Mouse (Mus musculus): Measurements from ENCODE around the gene Piezo1. TPM values are rescaled to one million over a fixed set of nuclear protein-coding genes. Genes with fewer than 3 reads are reported as not detected.

Piezo1 gene
- 5.8 and 8.2 TPM in 2 replicates for polyA plus RNA-seq (2016; fragmentation: Nextera tagmentation; extraction: Ambion mirVana)

DNA sequence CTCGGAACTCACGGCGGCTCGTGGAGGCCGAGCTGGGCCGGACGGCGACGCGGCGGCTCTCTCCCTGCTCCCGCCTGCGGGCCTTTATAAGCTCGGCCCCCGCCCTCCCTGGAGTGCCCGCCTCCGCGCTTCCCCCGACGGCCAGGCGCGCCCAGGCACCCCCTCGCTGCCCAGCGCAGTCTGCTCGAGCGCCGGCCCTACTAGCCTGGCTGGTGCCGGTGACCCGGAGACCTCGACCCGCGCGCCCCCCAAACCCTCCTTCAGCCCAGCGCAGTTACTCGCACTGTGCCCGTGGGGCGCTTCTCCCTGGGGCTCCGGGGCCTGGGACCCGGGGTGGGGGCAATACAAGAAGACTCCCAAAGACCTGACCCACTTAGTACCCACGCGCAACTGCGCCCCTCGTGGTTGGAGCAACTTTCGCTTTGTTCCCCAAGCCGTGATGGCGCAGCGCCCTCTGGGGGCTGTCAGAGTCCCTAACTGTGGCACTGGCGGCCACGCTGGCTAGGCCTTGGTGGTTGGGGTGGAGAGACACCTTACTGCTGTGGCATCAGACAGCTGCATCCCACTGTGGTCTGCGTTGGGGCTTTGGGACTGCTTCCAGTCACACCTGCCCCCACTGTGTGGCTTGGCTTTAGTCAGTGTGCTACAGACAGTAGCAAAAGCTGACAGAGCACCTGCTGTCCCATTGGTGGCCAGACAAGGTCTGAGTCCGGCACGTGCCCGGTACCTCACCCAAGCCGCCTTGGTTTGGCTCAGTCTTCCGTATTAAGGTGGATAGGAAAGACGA lies at the start of gene Piezo1:
Gene Piezo1, minus strand, starts transcription at position 65 of the 787 bp plus-strand sequence.
- Histone ChIP-seq H3K27me3 (ENCODE audit: low read depth, poor library complexity, severe bottlenecking) (peaks cover 43% of the 10 kb centered on the region), H3K9me3 (replicated peaks) (no peaks in the 10 kb centered on the region), H3K27ac (replicated peaks) (peak within 1 kb of the TSS; percentile 87), H3K36me3 (no peaks in the 10 kb centered on the region), H3K4me3 (peak within 1 kb of the TSS; percentile 64), H3K4me1 (peaks cover 41% of the 10 kb centered on the region)
- WGBS, result 10% methylated on average over 56 of the region's 56 CpGs
- peak; percentile 78 for DNase-seq (ENCODE audit: low spot score)

- DNase-seq (ENCODE audit: low spot score), result no peak
- no peaks in the 10 kb centered on the region for H3K27me3 ChIP-seq (ENCODE audit: low read depth, poor library complexity, severe bottlenecking)
- WGBS, result 88% methylated on average over 9 of the region's 9 CpGs
Measured at GRCm38 (mm10) chr8:122600666-122601065, 49.5 kb upstream of the Piezo1 start.

GRCm38 (mm10) chr8:122596031-122596430 lies 44.9 kb upstream of the Piezo1 start:
- 0 out of 2 replicates have a peak, but pooled peaks cover 7% of the 10 kb centered on the region for H3K36me3 ChIP-seq
- 0 out of 2 replicates have a peak, but pooled peaks cover 4% of the 10 kb centered on the region for H3K4me1 ChIP-seq
- no peaks in the 10 kb centered on the region for H3K9me3 ChIP-seq (replicated peaks)
- H3K27me3 ChIP-seq (ENCODE audit: low read depth, poor library complexity, severe bottlenecking), result no peaks in the 10 kb centered on the region
- DNase-seq (ENCODE audit: low spot score), result no peak
- H3K27ac ChIP-seq (replicated peaks), result no peak overlapping the region
- H3K4me3 ChIP-seq, result no peak overlapping the region
- 54% methylated on average over 4 of the region's 4 CpGs for WGBS

More at GRCm38 (mm10) chr8:122600666-122601065, 49.5 kb upstream of the Piezo1 start:
- Histone ChIP-seq H3K9me3 (replicated peaks) (no peaks in the 10 kb centered on the region), H3K4me1 (0 out of 2 replicates have a peak, but pooled peaks cover 4% of the 10 kb centered on the region), H3K4me3 (no peak overlapping the region), H3K27ac (replicated peaks) (no peak overlapping the region), H3K36me3 (0 out of 2 replicates have a peak, but pooled peaks cover 2% of the 10 kb centered on the region)

- H3K4me1 ChIP-seq, result 0 out of 2 replicates have a peak, but pooled peaks cover 4% of the 10 kb centered on the region
- DNase-seq (ENCODE audit: low spot score), result no peak
- 89% methylated on average over 19 of the region's 19 CpGs for WGBS
- no peaks in the 10 kb centered on the region for H3K27me3 ChIP-seq (ENCODE audit: low read depth, poor library complexity, severe bottlenecking)
- no peak overlapping the region for H3K27ac ChIP-seq (replicated peaks)
- H3K9me3 ChIP-seq (replicated peaks), result no peaks in the 10 kb centered on the region
- H3K4me3 ChIP-seq, result no peak overlapping the region
- 0 out of 2 replicates have a peak, but pooled peaks cover 7% of the 10 kb centered on the region for H3K36me3 ChIP-seq
Measured at GRCm38 (mm10) chr8:122593783-122594507, 42.8 kb upstream of the Piezo1 start.

GRCm38 (mm10) chr8:122593240-122593639 lies 42.1 kb upstream of the Piezo1 start:
- 0 out of 2 replicates have a peak, but pooled peaks cover 7% of the 10 kb centered on the region for H3K36me3 ChIP-seq
- H3K4me1 ChIP-seq, result 0 out of 2 replicates have a peak, but pooled peaks cover 4% of the 10 kb centered on the region
- no peaks in the 10 kb centered on the region for H3K27me3 ChIP-seq (ENCODE audit: low read depth, poor library complexity, severe bottlenecking)
- WGBS, result 85% methylated on average over 12 of the region's 12 CpGs
- no peaks in the 10 kb centered on the region for H3K9me3 ChIP-seq (replicated peaks)
- H3K27ac ChIP-seq (replicated peaks), result no peak overlapping the region
- no peak for DNase-seq (ENCODE audit: low spot score)
- no peak overlapping the region for H3K4me3 ChIP-seq

GRCm38 (mm10) chr8:122586749-122587148 lies 35.6 kb upstream of the Piezo1 start:
- Histone ChIP-seq H3K4me1 (peaks cover 4% of the 10 kb centered on the region; the same call in 1 of the 2 replicates), H3K27me3 (ENCODE audit: low read depth, poor library complexity, severe bottlenecking) (no peaks in the 10 kb centered on the region), H3K36me3 (no peaks in the 10 kb centered on the region), H3K4me3 (no peak overlapping the region), H3K9me3 (replicated peaks) (no peaks in the 10 kb centered on the region), H3K27ac (replicated peaks) (no peak overlapping the region)
- DNase-seq (ENCODE audit: low spot score), result no peak
- WGBS, result 89% methylated on average over 10 of the region's 10 CpGs

GRCm38 (mm10) chr8:122586171-122586570 lies 35.0 kb upstream of the Piezo1 start:
- H3K4me1 ChIP-seq, result peaks cover 4% of the 10 kb centered on the region; the same call in 1 of the 2 replicates
- H3K36me3 ChIP-seq, result no peaks in the 10 kb centered on the region
- DNase-seq (ENCODE audit: low spot score), result no peak
- 73% methylated on average over 7 of the region's 7 CpGs for WGBS
- no peaks in the 10 kb centered on the region for H3K27me3 ChIP-seq (ENCODE audit: low read depth, poor library complexity, severe bottlenecking)
- H3K4me3 ChIP-seq, result no peak overlapping the region
- 0 out of 2 replicates have a peak overlapping the region, but pooled peaks have one; percentile 6 for H3K27ac ChIP-seq (replicated peaks)
- H3K9me3 ChIP-seq (replicated peaks), result no peaks in the 10 kb centered on the region

- H3K27me3 ChIP-seq (ENCODE audit: low read depth, poor library complexity, severe bottlenecking), result no peaks in the 10 kb centered on the region
- no peaks in the 10 kb centered on the region for H3K9me3 ChIP-seq (replicated peaks)
- H3K27ac ChIP-seq (replicated peaks), result no peak overlapping the region
- no peak overlapping the region for H3K4me3 ChIP-seq
- 71% methylated on average over 14 of the region's 14 CpGs for WGBS
- H3K4me1 ChIP-seq, result peaks cover 4% of the 10 kb centered on the region; the same call in 1 of the 2 replicates
- no peaks in the 10 kb centered on the region for H3K36me3 ChIP-seq
- DNase-seq (ENCODE audit: low spot score), result no peak
Measured at GRCm38 (mm10) chr8:122585411-122585891, 34.3 kb upstream of the Piezo1 start.

DNA sequence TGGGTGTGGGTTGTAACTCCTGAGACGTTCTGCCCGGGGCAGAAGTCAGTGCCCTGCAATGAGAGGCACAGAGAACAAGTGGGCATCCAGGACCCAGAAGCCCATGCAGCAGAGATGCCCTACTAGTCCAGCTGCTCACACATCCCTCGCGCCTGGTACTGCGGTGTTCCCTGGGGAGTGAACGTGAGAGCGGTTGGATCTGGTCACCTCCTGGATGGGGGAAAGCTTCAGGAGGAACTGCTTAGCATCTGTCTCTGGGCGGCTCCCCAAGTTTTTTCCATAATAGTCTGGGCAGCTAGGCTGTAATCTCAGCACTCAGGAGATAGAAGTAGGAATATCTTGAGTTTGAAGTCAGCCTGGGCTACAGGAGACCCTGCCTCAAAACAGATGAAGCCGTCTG lies 33.9 kb upstream of the Piezo1 start:
- no peak overlapping the region for H3K4me3 ChIP-seq
- 85% methylated on average over 9 of the region's 9 CpGs for WGBS
- no peaks in the 10 kb centered on the region for H3K27me3 ChIP-seq (ENCODE audit: low read depth, poor library complexity, severe bottlenecking)
- DNase-seq (ENCODE audit: low spot score), result no peak
- no peak overlapping the region for H3K27ac ChIP-seq (replicated peaks)
- no peaks in the 10 kb centered on the region for H3K36me3 ChIP-seq
- H3K4me1 ChIP-seq, result peaks cover 5% of the 10 kb centered on the region
- no peaks in the 10 kb centered on the region for H3K9me3 ChIP-seq (replicated peaks)

- 79% methylated on average over 13 of the region's 15 CpGs for WGBS
- Histone ChIP-seq H3K27me3 (ENCODE audit: low read depth, poor library complexity, severe bottlenecking) (no peaks in the 10 kb centered on the region), H3K4me1 (peaks cover 32% of the 10 kb centered on the region), H3K36me3 (no peaks in the 10 kb centered on the region), H3K27ac (replicated peaks) (no peak overlapping the region), H3K4me3 (no peak overlapping the region), H3K9me3 (replicated peaks) (no peaks in the 10 kb centered on the region)
- no peak for DNase-seq (ENCODE audit: low spot score)
Measured at GRCm38 (mm10) chr8:122580926-122581325, 29.8 kb upstream of the Piezo1 start.

DNA sequence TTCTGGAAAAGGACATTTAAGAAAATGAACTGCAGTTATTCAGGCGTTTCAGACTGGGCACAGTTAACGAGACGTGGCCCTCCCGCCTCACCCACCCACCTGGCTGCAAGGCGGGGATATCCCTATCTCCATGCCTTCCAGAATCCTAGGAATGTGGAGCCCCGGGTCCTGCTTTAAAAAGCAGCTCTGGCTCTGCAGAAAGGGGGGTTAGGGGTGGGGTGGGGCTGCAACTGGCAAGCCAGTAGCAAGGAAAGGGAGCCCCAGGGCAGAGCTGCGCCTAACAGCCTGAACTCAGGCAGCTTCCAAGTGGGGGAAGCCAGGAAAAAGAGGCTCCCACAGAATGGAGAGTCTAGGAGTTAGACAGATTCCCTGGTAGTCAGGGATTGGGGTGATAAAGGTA lies 28.1 kb upstream of the Piezo1 start:
- Histone ChIP-seq H3K36me3 (peaks cover 12% of the 10 kb centered on the region), H3K9me3 (replicated peaks) (no peaks in the 10 kb centered on the region), H3K4me3 (no peak overlapping the region), H3K27me3 (ENCODE audit: low read depth, poor library complexity, severe bottlenecking) (no peaks in the 10 kb centered on the region), H3K27ac (replicated peaks) (0 out of 2 replicates have a peak overlapping the region, but pooled peaks have one; percentile 46), H3K4me1 (peaks cover 45% of the 10 kb centered on the region)
- WGBS, result 29% methylated on average over 7 of the region's 7 CpGs
- DNase-seq (ENCODE audit: low spot score), result no peak

GRCm38 (mm10) chr8:122577116-122577515 lies 26.0 kb upstream of the Piezo1 start:
- Histone ChIP-seq H3K9me3 (replicated peaks) (no peaks in the 10 kb centered on the region), H3K27ac (replicated peaks) (peak overlapping the region; percentile 86), H3K4me1 (peaks cover 66% of the 10 kb centered on the region), H3K36me3 (peaks cover 33% of the 10 kb centered on the region), H3K27me3 (ENCODE audit: low read depth, poor library complexity, severe bottlenecking) (no peaks in the 10 kb centered on the region), H3K4me3 (peak overlapping the region; percentile 66)
- no peak for DNase-seq (ENCODE audit: low spot score)
- 42% methylated on average over 10 of the region's 10 CpGs for WGBS
